Mouse (Mus musculus) heart, embryonic 15.5 days (tissue): Measurements from ENCODE around the gene Actg1. TPM values are rescaled to one million over a fixed set of nuclear protein-coding genes. Genes with fewer than 3 reads are reported as not detected.
"Not testable (repeated sequence)": the region's sequence is repeated elsewhere in the genome, so short reads cannot be mapped to it uniquely, and the experiment has no call there.

Experiments
- ATAC-seq: fragments of 200-750 bp; cut with Nextera tagmentation; replicated peaks from 2 replicates; pipeline ENCODE4 v1.8.0; 2017; ENCODE audit warnings: low read depth, moderate TSS enrichment; ENCODE audit not compliant: insufficient number of reproducible peaks, insufficient read depth, low FRiP score
- H3K27ac ChIP-seq: fragments of 300-500 bp; sonication (generic); 2 replicates; pipeline ENCODE4 v1.5.1; 2015; ENCODE audit warnings: mild to moderate bottlenecking, inconsistent platforms
- H3K27me3 ChIP-seq: fragments of 300-500 bp; sonication (generic); 2 replicates; pipeline ENCODE4 v1.6.1; 2015; ENCODE audit warnings: inconsistent platforms
- H3K36me3 ChIP-seq: fragments of 300-500 bp; sonication (generic); 2 replicates; pipeline ENCODE4 v1.6.1; 2015; ENCODE audit warnings: mild to moderate bottlenecking, inconsistent platforms
- H3K4me1 ChIP-seq: fragments of 300-500 bp; sonication (generic); replicated peaks from 2 replicates; pipeline ENCODE4 v1.6.1; 2015; ENCODE audit warnings: inconsistent platforms
- H3K4me2 ChIP-seq: fragments of 300-500 bp; sonication (generic); 2 replicates; pipeline ENCODE4 v1.6.1; 2015; ENCODE audit warnings: inconsistent platforms, mild to moderate bottlenecking, moderate library complexity
- H3K4me3 ChIP-seq: fragments of 300-500 bp; sonication (generic); 2 replicates; pipeline ENCODE4 v1.5.1; 2015; ENCODE audit warnings: mild to moderate bottlenecking, inconsistent platforms
- H3K9ac ChIP-seq: fragments of 300-500 bp; sonication (generic); 2 replicates; pipeline ENCODE4 v1.6.1; 2015; ENCODE audit warnings: mild to moderate bottlenecking, inconsistent platforms
- H3K9me3 ChIP-seq: fragments of 300-500 bp; sonication (generic); replicated peaks from 2 replicates; pipeline ENCODE4 v1.6.1; 2016; ENCODE audit warnings: inconsistent platforms
- WGBS: fragments of 180-500 bp; shearing (Covaris S2); methylation state at CpG from one replicate; pipeline ENCODE4 v1.1.7; 2015; ENCODE audit warnings: mixed read lengths; 5-methylcytosine and 5-hydroxymethylcytosine counted together
- polyA plus RNA-seq: library from polyadenylated mRNA; unstranded; fragments of >200 nt; fragmentation: Nextera tagmentation; extraction: Ambion mirVana; gene quantifications from 2 replicates; pipeline ENCODE4 v1.2.1, GENCODE M21; 2015

The Actg1 gene
- polyA plus RNA-seq, 1 experiment from 2014 or later: 921 TPM

- H3K4me2 ChIP-seq: peak overlapping the region; percentile 90
- H3K4me1 ChIP-seq: peaks cover 50% of the 10 kb centered on the region
- H3K4me3 ChIP-seq: 0 out of 2 replicates have a peak overlapping the region, but pooled peaks have one; percentile 88
- peak overlapping the region; percentile 96 for H3K27ac ChIP-seq
- 75% methylated on average over 10 of the region's 10 CpGs for WGBS
- H3K27me3 ChIP-seq: no peaks in the 10 kb centered on the region
- no peaks in the 10 kb centered on the region for H3K36me3 ChIP-seq
- no peaks in the 10 kb centered on the region for H3K9me3 ChIP-seq
- no peak for ATAC-seq
- H3K9ac ChIP-seq: peak overlapping the region; percentile 81
Observed at GRCm38 (mm10) chr11:120351250-120352092, 3.1 kb upstream of the Actg1 start.

- Histone ChIP-seq H3K27me3 (no peaks in the 10 kb centered on the region), H3K9me3 (no peaks in the 10 kb centered on the region), H3K4me1 (peaks cover 49% of the 10 kb centered on the region), H3K4me2 (peak overlapping the region; percentile 90), H3K9ac (peak overlapping the region; percentile 81), H3K27ac (peak overlapping the region; percentile 96), H3K4me3 (peak overlapping the region; percentile 88), H3K36me3 (no peaks in the 10 kb centered on the region)
- ATAC-seq: no peak
- 12% methylated on average over 11 of the region's 11 CpGs for WGBS
Observed at GRCm38 (mm10) chr11:120350711-120351110, 2.4 kb upstream of the Actg1 start.

GRCm38 (mm10) chr11:120349986-120350702, 1.8 kb upstream of the Actg1 start:
- H3K36me3 ChIP-seq: peaks cover 4% of the 10 kb centered on the region; the same call in 1 of the 2 replicates
- peak overlapping the region; percentile 90 for H3K4me2 ChIP-seq
- H3K9me3 ChIP-seq: no peaks in the 10 kb centered on the region
- peaks cover 47% of the 10 kb centered on the region for H3K4me1 ChIP-seq
- ATAC-seq: peak; percentile 83
- H3K27me3 ChIP-seq: no peaks in the 10 kb centered on the region
- H3K4me3 ChIP-seq: peak overlapping the region; percentile 88
- under 1% methylated on average over 68 of the region's 68 CpGs for WGBS
- peak overlapping the region; percentile 96 for H3K27ac ChIP-seq
- peak overlapping the region; percentile 81 for H3K9ac ChIP-seq

- ATAC-seq: 0 out of 2 replicates have a peak, but pooled peaks have one; percentile 0
- Histone ChIP-seq H3K9me3 (no peaks in the 10 kb centered on the region), H3K4me2 (peak overlapping the region; percentile 90), H3K4me3 (peak overlapping the region; percentile 88), H3K27me3 (no peaks in the 10 kb centered on the region), H3K36me3 (peaks cover 6% of the 10 kb centered on the region; the same call in 1 of the 2 replicates), H3K27ac (peak overlapping the region; percentile 96), H3K4me1 (peaks cover 45% of the 10 kb centered on the region), H3K9ac (peak overlapping the region; percentile 81)
- WGBS: 3% methylated on average over 16 of the region's 16 CpGs
Observed at GRCm38 (mm10) chr11:120349371-120349985, 1.1 kb upstream of the Actg1 start.

- Histone ChIP-seq H3K4me1 (peaks cover 40% of the 10 kb centered on the region), H3K4me2 (peak overlapping the region; percentile 90), H3K4me3 (peak overlapping the region; percentile 88), H3K9ac (peak overlapping the region; percentile 81), H3K36me3 (peaks cover 6% of the 10 kb centered on the region; the same call in 1 of the 2 replicates), H3K27me3 (no peaks in the 10 kb centered on the region), H3K9me3 (no peaks in the 10 kb centered on the region), H3K27ac (peak overlapping the region; percentile 96)
- ATAC-seq: peak; percentile 2
- under 1% methylated on average over 53 of the region's 53 CpGs for WGBS
Observed at GRCm38 (mm10) chr11:120348684-120349370, 485 bp upstream of the Actg1 start.

- Histone ChIP-seq H3K36me3 (peaks cover 6% of the 10 kb centered on the region; the same call in 1 of the 2 replicates), H3K9ac (peak overlapping the region; percentile 100), H3K4me3 (peak overlapping the region; percentile 88), H3K9me3 (no peaks in the 10 kb centered on the region), H3K27me3 (no peaks in the 10 kb centered on the region), H3K27ac (peak overlapping the region; percentile 96), H3K4me2 (peak overlapping the region; percentile 90), H3K4me1 (peaks cover 25% of the 10 kb centered on the region)
- no peak for ATAC-seq
- under 1% methylated on average over 10 of the region's 10 CpGs for WGBS
Observed at GRCm38 (mm10) chr11:120347301-120347700, 1.0 kb downstream of the Actg1 start.

- 17% methylated on average over 10 of the region's 13 CpGs for WGBS
- ATAC-seq, H3K27me3 ChIP-seq, H3K9me3 ChIP-seq, H3K36me3 ChIP-seq: not testable (repeated sequence)
- peak overlapping the region; percentile 57 for H3K27ac ChIP-seq
- peak overlapping the region; percentile 57 for H3K4me3 ChIP-seq
- peak overlapping the region; percentile 65 for H3K9ac ChIP-seq
- H3K4me2 ChIP-seq: peak overlapping the region; percentile 68
- H3K4me1 ChIP-seq: peaks cover 18% of the 10 kb centered on the region
Observed at GRCm38 (mm10) chr11:120346383-120347034, 1.8 kb downstream of the Actg1 start.

GRCm38 (mm10) chr11:120345067-120345681, 3.2 kb downstream of the Actg1 start:
- Histone ChIP-seq H3K4me2 (peak overlapping the region; percentile 60), H3K4me3 (peak overlapping the region; percentile 33), H3K4me1 (peaks cover 8% of the 10 kb centered on the region), H3K27ac (peak overlapping the region; percentile 66), H3K27me3 (no peaks in the 10 kb centered on the region), H3K36me3 (peaks cover 6% of the 10 kb centered on the region; the same call in 1 of the 2 replicates), H3K9me3 (no peaks in the 10 kb centered on the region), H3K9ac (peak overlapping the region; percentile 40)
- WGBS: 10% methylated on average over 1 of the region's 1 CpGs
- no peak for ATAC-seq

- Histone ChIP-seq H3K9ac (no peak overlapping the region), H3K27ac (peak overlapping the region; percentile 66), H3K27me3 (no peaks in the 10 kb centered on the region), H3K9me3 (no peaks in the 10 kb centered on the region), H3K4me1 (peaks cover 8% of the 10 kb centered on the region), H3K36me3 (peaks cover 6% of the 10 kb centered on the region; the same call in 1 of the 2 replicates), H3K4me2 (no peak overlapping the region), H3K4me3 (peak overlapping the region; percentile 33; the same call in 1 of the 2 replicates)
- no peak for ATAC-seq
- 48% methylated on average over 5 of the region's 5 CpGs for WGBS
Observed at GRCm38 (mm10) chr11:120344310-120344920, 3.9 kb downstream of the Actg1 start.
